In the genomic region with DNA sequence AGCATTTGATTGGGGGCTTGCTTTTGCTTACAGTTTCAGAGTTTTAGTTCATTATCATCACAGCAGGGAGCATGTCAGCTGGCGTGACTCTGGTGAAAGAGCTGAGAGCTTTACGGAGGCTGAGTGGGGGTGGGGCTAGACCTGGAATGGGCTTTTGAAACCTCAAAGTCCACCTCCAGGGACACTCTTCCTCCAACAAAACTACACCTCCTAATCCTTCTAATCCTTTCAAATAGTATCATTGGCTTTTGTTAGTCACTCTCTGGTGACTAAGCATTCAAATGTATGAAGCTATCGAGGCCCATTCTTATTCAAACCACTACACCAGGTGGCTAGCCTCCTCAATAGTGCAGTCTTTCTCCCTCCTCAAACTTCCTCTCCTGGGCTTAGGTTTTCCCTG, we compare ENCODE assay signal across 20 mouse cellular contexts. TPM values are rescaled to one million over a fixed set of nuclear protein-coding genes. Genes with fewer than 3 reads are reported as not detected.
"Had no signal": no experiment of that assay in that cellular context is flagged by ENCODE, and none has a peak within 500 bp of the region (broad histone marks: within the 10 kb centered on the region; RNA-seq: fewer than 3 reads in every experiment).

No protein-coding gene starts in this region.

- H3K4me3 ChIP-seq: kidney, embryonic 15.5 days; left cerebral cortex, adult 2 months; limb, embryonic 10.5 days; liver, embryonic 15.5 days; megakaryocyte, embryonic 14.5 days; midbrain, embryonic 15.5 days; neural tube, embryonic 12.5 days had no signal

- H3K9ac ChIP-seq: kidney, embryonic 15.5 days; liver, embryonic 15.5 days; lung, embryonic 14.5 days; midbrain, embryonic 15.5 days; neural tube, embryonic 12.5 days had no signal

- H3K36me3 ChIP-seq: kidney, embryonic 15.5 days; limb, embryonic 10.5 days; liver, embryonic 15.5 days; midbrain, embryonic 15.5 days; neural tube, embryonic 12.5 days had no signal

- DNase-seq: lung, embryonic 14.5 days; lung, postnatal 10 days; spleen, adult 18-20 months; thymus, adult 18-20 months; thymus, postnatal 14 days had no signal

- H3K27ac ChIP-seq: left cerebral cortex, adult 2 months; limb, embryonic 10.5 days; liver, embryonic 15.5 days; macrophage; midbrain, embryonic 15.5 days; neural tube, embryonic 12.5 days had no signal

- H3K27me3 ChIP-seq: kidney, embryonic 15.5 days; liver, embryonic 15.5 days; midbrain, embryonic 15.5 days; neural tube, embryonic 12.5 days had no signal

- H3K4me1 ChIP-seq: liver, embryonic 15.5 days; midbrain, embryonic 15.5 days; neural tube, embryonic 12.5 days had no signal

- H3K9me3 ChIP-seq: kidney, embryonic 15.5 days; limb, embryonic 10.5 days; liver, embryonic 15.5 days; midbrain, embryonic 15.5 days had no signal

RNA-seq across cellular contexts. Expression of a gene that starts 1.8 kb away (rescaled TPM):
- total RNA-seq: layer of hippocampus, postnatal 25 days; left cerebral cortex, adult 2 months; left cerebral cortex, postnatal 14 days; monocyte, adult 5-6 weeks; neutrophil, adult 5-6 weeks had no signal
- polyA plus RNA-seq: limb, embryonic 10.5 days; liver, embryonic 11.5 days; liver, embryonic 15.5 days; lung, embryonic 14.5 days; macrophage; midbrain, embryonic 11.5 days; midbrain, embryonic 15.5 days; neural tube, embryonic 12.5 days had no signal

RNA-seq across cellular contexts. Expression of a gene that starts 20.4 kb away (rescaled TPM):
- total RNA-seq: layer of hippocampus, postnatal 25 days; left cerebral cortex, adult 2 months; neutrophil, adult 5-6 weeks had no signal
- polyA plus RNA-seq: kidney, embryonic 15.5 days; limb, embryonic 10.5 days; limb, embryonic 14.5 days; liver, embryonic 11.5 days; liver, embryonic 15.5 days; lung, embryonic 14.5 days; macrophage; midbrain, embryonic 11.5 days; midbrain, embryonic 15.5 days; neural tube, embryonic 12.5 days had no signal

RNA-seq across cellular contexts. Expression of a gene that starts 35.7 kb away (rescaled TPM):
- polyA plus RNA-seq: liver, embryonic 11.5 days; liver, embryonic 15.5 days; lung, embryonic 14.5 days; macrophage; neural tube, embryonic 12.5 days had no signal

RNA-seq across cellular contexts. Expression of a gene that starts 45.2 kb away (rescaled TPM):
- total RNA-seq: layer of hippocampus, postnatal 25 days; left cerebral cortex, adult 2 months; left cerebral cortex, postnatal 14 days; monocyte, adult 5-6 weeks; neutrophil, adult 5-6 weeks had no signal
- polyA plus RNA-seq: kidney, embryonic 15.5 days; limb, embryonic 10.5 days; liver, embryonic 11.5 days; lung, embryonic 14.5 days; macrophage; midbrain, embryonic 11.5 days; midbrain, embryonic 15.5 days; neural tube, embryonic 12.5 days had no signal
